Mouse (Mus musculus): Measurements from ENCODE around the gene Fktn. TPM values are rescaled to one million over a fixed set of nuclear protein-coding genes. Genes with fewer than 3 reads are reported as not detected.

Fktn gene
- polyA plus RNA-seq, 1 experiment = 1.4 TPM

GRCm38 (mm10) chr4:53825821-53826605 lies 112.2 kb downstream of the Fktn start, which contains the start of gene Tmem38b:
Gene Tmem38b (plus strand): TSS chr4:53826045.
- DNase-seq (ENCODE audit: low read depth in 1 of 2, low spot score in 2 of 2) = peak; percentile 38 to 62

GRCm38 (mm10) chr4:53826641-53827248 lies 112.9 kb downstream of the Fktn start:
- 12% methylated on average over 11 of the region's 11 CpGs for WGBS
- Histone ChIP-seq H3K4me1 (ENCODE audit: control insufficient read depth, insufficient read depth, insufficient read length) (0 out of 2 replicates have a peak, but pooled peaks cover 1% of the 10 kb centered on the region), H3K27ac (ENCODE audit: insufficient read depth, low read length) (no peak overlapping the region), H3K4me3 (ENCODE audit: extremely low read depth, insufficient read depth, insufficient read length) (peak overlapping the region; percentile 76), H3K36me3 (ENCODE audit: control insufficient read depth, insufficient read depth, low read length) (no peaks in the 10 kb centered on the region), H3K27me3 (ENCODE audit: control insufficient read depth, insufficient read depth, low read length) (no peaks in the 10 kb centered on the region)
- TF ChIP-seq POLR2A (IDR thresholded peaks at IDR 0.05; ENCODE audit: low read depth, low read length) = no peak
- DNase-seq (ENCODE audit: low read depth in 1 of 2, low spot score in 2 of 2) = no peak

More at GRCm38 (mm10) chr4:53825821-53826605, 112.2 kb downstream of the Fktn start, which contains the start of gene Tmem38b:
- Histone ChIP-seq H3K36me3 (ENCODE audit: control insufficient read depth, insufficient read depth, low read length) (no peaks in the 10 kb centered on the region), H3K27ac (ENCODE audit: insufficient read depth, low read length) (peak within 1 kb of the TSS; percentile 10; the same call in 1 of the 2 replicates), H3K27me3 (ENCODE audit: control insufficient read depth, insufficient read depth, low read length) (no peaks in the 10 kb centered on the region), H3K4me3 (ENCODE audit: extremely low read depth, insufficient read depth, insufficient read length) (peak within 1 kb of the TSS; percentile 76), H3K4me1 (ENCODE audit: control insufficient read depth, insufficient read depth, insufficient read length) (0 out of 2 replicates have a peak, but pooled peaks cover 1% of the 10 kb centered on the region)
- TF ChIP-seq CTCF (IDR thresholded peaks at IDR 0.05; ENCODE audit: extremely low read depth, insufficient read depth, insufficient read length, insufficient replicate concordance) (no peak), POLR2A (IDR thresholded peaks at IDR 0.05; ENCODE audit: low read depth, low read length) (no peak; the same call in 1 of the 2 replicates)
- WGBS = under 1% methylated on average over 55 of the region's 55 CpGs

Other genes with a start within 250 kb of the Fktn start
- 0.05 and 0.18 TPM in 2 replicates for gene Fsd1l, start 82.5 kb upstream of the Fktn start, polyA plus RNA-seq (2012; rRNA removed)
- gene Tal2, start 65.7 kb downstream of the Fktn start, polyA plus RNA-seq (2012; rRNA removed) = not detected in 2 replicates
- 2.5 TPM in 2 replicates for gene Tmem38b, start 112.0 kb downstream of the Fktn start, polyA plus RNA-seq (2012; rRNA removed)

All from spleen, adult 2 months (tissue).